Mouse (Mus musculus): ENCODE measurements around the gene Ano10. TPM values are rescaled to one million over a fixed set of nuclear protein-coding genes. Genes with fewer than 3 reads are reported as not detected.

The Ano10 gene
- polyA plus RNA-seq, 1 experiment from 2014 or later: 37.6 TPM

- ATAC-seq (ENCODE audit: insufficient number of reproducible peaks, insufficient read depth, low FRiP score, low read depth): peak; percentile 47
- H3K36me3 ChIP-seq (ENCODE audit: control insufficient read depth, insufficient read depth, low read length): peaks cover 3% of the 10 kb centered on the region; the same call in 1 of the 2 replicates
- no peaks in the 10 kb centered on the region for H3K9me3 ChIP-seq (ENCODE audit: control insufficient read depth, low read length)
- H3K4me2 ChIP-seq (ENCODE audit: low read length): no peak overlapping the region
- H3K9ac ChIP-seq (ENCODE audit: low read length): no peak overlapping the region
- H3K27me3 ChIP-seq (ENCODE audit: control insufficient read depth, insufficient read depth, low read length): no peaks in the 10 kb centered on the region
- H3K4me3 ChIP-seq (ENCODE audit: control insufficient read depth in 1 of 2, insufficient read depth in 1 of 2, low read depth in 1 of 2, low read length in 2 of 2): no peak overlapping the region
- 31% methylated on average over 6 of the region's 6 CpGs for WGBS
- peak overlapping the region in 1 of 2 experiments; percentile 20; a peak in 1 of 4 replicates for H3K27ac ChIP-seq (replicated peaks in 1 of 2; ENCODE audit: control insufficient read depth in 1 of 2, insufficient read depth in 1 of 2, low read depth in 2 of 2, low read length in 2 of 2)
- peaks cover 33 to 41% of the 10 kb centered on the region in 2 experiments for H3K4me1 ChIP-seq (ENCODE audit: control insufficient read depth in 2 of 2, insufficient read depth in 2 of 2, low read length in 2 of 2)
These were observed 95.0 kb downstream of the Ano10 start for GRCm38 (mm10) chr9:122199253-122199652.

GRCm38 (mm10) chr9:122198621-122199020 lies 95.6 kb downstream of the Ano10 start:
- Histone ChIP-seq H3K27ac (replicated peaks in 1 of 2; ENCODE audit: control insufficient read depth in 1 of 2, insufficient read depth in 1 of 2, low read depth in 2 of 2, low read length in 2 of 2) (no peak overlapping the region), H3K9me3 (ENCODE audit: control insufficient read depth, low read length) (no peaks in the 10 kb centered on the region), H3K4me1 (ENCODE audit: control insufficient read depth in 2 of 2, insufficient read depth in 2 of 2, low read length in 2 of 2) (peaks cover 33 to 43% of the 10 kb centered on the region in 2 experiments), H3K4me3 (ENCODE audit: control insufficient read depth in 1 of 2, insufficient read depth in 1 of 2, low read depth in 1 of 2, low read length in 2 of 2) (no peak overlapping the region), H3K27me3 (ENCODE audit: control insufficient read depth, insufficient read depth, low read length) (no peaks in the 10 kb centered on the region), H3K4me2 (ENCODE audit: low read length) (no peak overlapping the region), H3K36me3 (ENCODE audit: control insufficient read depth, insufficient read depth, low read length) (peaks cover 3% of the 10 kb centered on the region; the same call in 1 of the 2 replicates), H3K9ac (ENCODE audit: low read length) (no peak overlapping the region)
- WGBS: 92% methylated on average over 3 of the region's 3 CpGs
- no peak for ATAC-seq (ENCODE audit: insufficient number of reproducible peaks, insufficient read depth, low FRiP score, low read depth)

- no peak for ATAC-seq (ENCODE audit: insufficient number of reproducible peaks, insufficient read depth, low FRiP score, low read depth)
- WGBS: 35% methylated on average over 5 of the region's 5 CpGs
- Histone ChIP-seq H3K4me3 (ENCODE audit: control insufficient read depth in 1 of 2, insufficient read depth in 1 of 2, low read depth in 1 of 2, low read length in 2 of 2) (no peak overlapping the region), H3K9ac (ENCODE audit: low read length) (peak overlapping the region; percentile 40; the same call in 1 of the 2 replicates), H3K36me3 (ENCODE audit: control insufficient read depth, insufficient read depth, low read length) (peaks cover 3% of the 10 kb centered on the region; the same call in 1 of the 2 replicates), H3K4me1 (ENCODE audit: control insufficient read depth in 2 of 2, insufficient read depth in 2 of 2, low read length in 2 of 2) (peaks cover 33 to 43% of the 10 kb centered on the region in 2 experiments), H3K27me3 (ENCODE audit: control insufficient read depth, insufficient read depth, low read length) (no peaks in the 10 kb centered on the region), H3K4me2 (ENCODE audit: low read length) (peak overlapping the region; percentile 28), H3K27ac (replicated peaks in 1 of 2; ENCODE audit: control insufficient read depth in 1 of 2, insufficient read depth in 1 of 2, low read depth in 2 of 2, low read length in 2 of 2) (peak overlapping the region; percentile 84 to 86), H3K9me3 (ENCODE audit: control insufficient read depth, low read length) (no peaks in the 10 kb centered on the region)
These were observed 97.2 kb downstream of the Ano10 start for GRCm38 (mm10) chr9:122197021-122197420.

GRCm38 (mm10) chr9:122195042-122195682 lies 99.1 kb downstream of the Ano10 start:
- Histone ChIP-seq H3K4me1 (ENCODE audit: control insufficient read depth in 2 of 2, insufficient read depth in 2 of 2, low read length in 2 of 2) (peaks cover 33 to 43% of the 10 kb centered on the region in 2 experiments), H3K4me3 (ENCODE audit: control insufficient read depth in 1 of 2, insufficient read depth in 1 of 2, low read depth in 1 of 2, low read length in 2 of 2) (no peak overlapping the region), H3K9me3 (ENCODE audit: control insufficient read depth, low read length) (no peaks in the 10 kb centered on the region), H3K27ac (replicated peaks in 1 of 2; ENCODE audit: control insufficient read depth in 1 of 2, insufficient read depth in 1 of 2, low read depth in 2 of 2, low read length in 2 of 2) (peak overlapping the region; percentile 86 to 88), H3K36me3 (ENCODE audit: control insufficient read depth, insufficient read depth, low read length) (no peaks in the 10 kb centered on the region), H3K4me2 (ENCODE audit: low read length) (no peak overlapping the region), H3K27me3 (ENCODE audit: control insufficient read depth, insufficient read depth, low read length) (no peaks in the 10 kb centered on the region), H3K9ac (ENCODE audit: low read length) (no peak overlapping the region)
- ATAC-seq (ENCODE audit: insufficient number of reproducible peaks, insufficient read depth, low FRiP score, low read depth): peak; percentile 48; the same call in 1 of the 2 replicates
- 27% methylated on average over 5 of the region's 5 CpGs for WGBS

- Histone ChIP-seq H3K27me3 (ENCODE audit: control insufficient read depth, insufficient read depth, low read length) (no peaks in the 10 kb centered on the region), H3K9ac (ENCODE audit: low read length) (no peak overlapping the region; the same call in 1 of the 2 replicates), H3K4me2 (ENCODE audit: low read length) (no peak overlapping the region), H3K27ac (replicated peaks in 1 of 2; ENCODE audit: control insufficient read depth in 1 of 2, insufficient read depth in 1 of 2, low read depth in 2 of 2, low read length in 2 of 2) (no peak overlapping the region), H3K4me1 (ENCODE audit: control insufficient read depth in 2 of 2, insufficient read depth in 2 of 2, low read length in 2 of 2) (peaks cover 26 to 46% of the 10 kb centered on the region in 2 experiments), H3K4me3 (ENCODE audit: control insufficient read depth in 1 of 2, insufficient read depth in 1 of 2, low read depth in 1 of 2, low read length in 2 of 2) (no peak overlapping the region), H3K36me3 (ENCODE audit: control insufficient read depth, insufficient read depth, low read length) (no peaks in the 10 kb centered on the region), H3K9me3 (ENCODE audit: control insufficient read depth, low read length) (no peaks in the 10 kb centered on the region)
- WGBS: 90% methylated on average over 5 of the region's 5 CpGs
- no peak for ATAC-seq (ENCODE audit: insufficient number of reproducible peaks, insufficient read depth, low FRiP score, low read depth)
These were observed 100.4 kb downstream of the Ano10 start for GRCm38 (mm10) chr9:122193823-122194222.

- Histone ChIP-seq H3K4me3 (ENCODE audit: control insufficient read depth in 1 of 2, insufficient read depth in 1 of 2, low read depth in 1 of 2, low read length in 2 of 2) (no peak overlapping the region), H3K36me3 (ENCODE audit: control insufficient read depth, insufficient read depth, low read length) (no peaks in the 10 kb centered on the region), H3K9ac (ENCODE audit: low read length) (no peak overlapping the region), H3K27me3 (ENCODE audit: control insufficient read depth, insufficient read depth, low read length) (no peaks in the 10 kb centered on the region), H3K27ac (replicated peaks in 1 of 2; ENCODE audit: control insufficient read depth in 1 of 2, insufficient read depth in 1 of 2, low read depth in 2 of 2, low read length in 2 of 2) (no peak overlapping the region), H3K4me1 (ENCODE audit: control insufficient read depth in 2 of 2, insufficient read depth in 2 of 2, low read length in 2 of 2) (peaks cover 26 to 50% of the 10 kb centered on the region in 2 experiments), H3K9me3 (ENCODE audit: control insufficient read depth, low read length) (no peaks in the 10 kb centered on the region), H3K4me2 (ENCODE audit: low read length) (no peak overlapping the region)
- 50% methylated on average over 5 of the region's 5 CpGs for WGBS
- ATAC-seq (ENCODE audit: insufficient number of reproducible peaks, insufficient read depth, low FRiP score, low read depth): no peak
These were observed 100.9 kb downstream of the Ano10 start for GRCm38 (mm10) chr9:122193361-122193760.

- Histone ChIP-seq H3K4me1 (ENCODE audit: control insufficient read depth in 2 of 2, insufficient read depth in 2 of 2, low read length in 2 of 2) (peaks cover 19 to 45% of the 10 kb centered on the region in 2 experiments), H3K9ac (ENCODE audit: low read length) (no peak overlapping the region), H3K9me3 (ENCODE audit: control insufficient read depth, low read length) (no peaks in the 10 kb centered on the region), H3K27ac (replicated peaks in 1 of 2; ENCODE audit: control insufficient read depth in 1 of 2, insufficient read depth in 1 of 2, low read depth in 2 of 2, low read length in 2 of 2) (no peak overlapping the region), H3K27me3 (ENCODE audit: control insufficient read depth, insufficient read depth, low read length) (no peaks in the 10 kb centered on the region), H3K4me3 (ENCODE audit: control insufficient read depth in 1 of 2, insufficient read depth in 1 of 2, low read depth in 1 of 2, low read length in 2 of 2) (no peak overlapping the region), H3K36me3 (ENCODE audit: control insufficient read depth, insufficient read depth, low read length) (no peaks in the 10 kb centered on the region), H3K4me2 (ENCODE audit: low read length) (no peak overlapping the region)
- 75% methylated on average over 1 of the region's 1 CpGs for WGBS
- no peak for ATAC-seq (ENCODE audit: insufficient number of reproducible peaks, insufficient read depth, low FRiP score, low read depth)
These were observed 105.5 kb downstream of the Ano10 start for GRCm38 (mm10) chr9:122188724-122189123.

All from heart, embryonic 14.5 days (tissue).